ENCODE assay signal across 8 mouse cellular contexts in the genomic region with DNA sequence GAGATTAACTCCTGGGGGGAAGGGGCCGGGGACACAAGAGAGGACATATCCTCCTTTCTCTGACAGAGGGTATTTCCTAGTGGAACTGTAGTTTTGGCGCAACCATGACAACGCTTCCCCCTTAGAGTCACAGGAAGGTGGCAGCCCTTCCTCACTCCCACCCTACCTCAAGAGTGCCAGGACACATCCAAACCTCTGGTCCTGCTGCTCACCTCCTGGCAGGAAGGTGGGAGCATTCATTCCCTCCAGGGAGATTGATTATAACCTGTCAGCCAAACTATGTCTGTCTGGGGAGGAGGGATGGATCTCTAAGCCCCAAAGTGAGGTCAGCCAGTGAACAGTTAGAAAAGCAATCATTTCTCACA. TPM values are rescaled to one million over a fixed set of nuclear protein-coding genes. Genes with fewer than 3 reads are reported as not detected.
DNase-seq lines count a peak whose midpoint lies in the region; ATAC-seq and TF ChIP-seq lines count a peak whose summit lies in the region.

No protein-coding gene starts in this region.

- no peak overlapping the region for H3K9ac ChIP-seq in hindbrain, embryonic 13.5 days
- no peak overlapping the region for H3K9ac ChIP-seq in limb, embryonic 15.5 days

- peaks cover 23% of the 10 kb centered on the region for H3K4me1 ChIP-seq in hindbrain, embryonic 13.5 days (replicated peaks)
- peaks cover 20% of the 10 kb centered on the region for H3K4me1 ChIP-seq in limb, embryonic 15.5 days
- H3K4me1 ChIP-seq in olfactory bulb, adult 2 months (ENCODE audit: control insufficient read depth, insufficient read depth, low read length), result peaks cover 11% of the 10 kb centered on the region

- TF ChIP-seq POLR2A in olfactory bulb, adult 2 months (IDR thresholded peaks at IDR 0.05; ENCODE audit: insufficient read depth, low read depth, low read length), result no peak

- no peak for TF ChIP-seq CTCF in gastrocnemius, adult 2 months (IDR thresholded peaks at IDR 0.05)
- no peak for TF ChIP-seq CTCF in olfactory bulb, adult 2 months (IDR thresholded peaks at IDR 0.05; ENCODE audit: insufficient read depth, low read depth, low read length)

- DNase-seq in gastrocnemius, adult 2 months, result peak; percentile 29
- no peak for DNase-seq in gastrocnemius, postnatal 4 days (ENCODE audit: low spot score in 2 of 2)
- DNase-seq in embryo, embryonic 9.5 days (ENCODE audit: extremely low spot score), result peak; percentile 25
- DNase-seq in urinary bladder, adult 2 months (ENCODE audit: low spot score), result no peak
- no peak for DNase-seq in right cerebral cortex, postnatal 4 days

- peak overlapping the region; percentile 100 for H3K27ac ChIP-seq in gastrocnemius, adult 2 months
- H3K27ac ChIP-seq in hindbrain, embryonic 13.5 days, result no peak overlapping the region
- H3K27ac ChIP-seq in limb, embryonic 15.5 days, result no peak overlapping the region
- peak overlapping the region; percentile 95 for H3K27ac ChIP-seq in olfactory bulb, adult 2 months (ENCODE audit: insufficient read depth, low read depth, low read length)

- peaks cover 27% of the 10 kb centered on the region for H3K27me3 ChIP-seq in hindbrain, embryonic 13.5 days
- 0 out of 2 replicates have a peak, but pooled peaks cover 3% of the 10 kb centered on the region for H3K27me3 ChIP-seq in limb, embryonic 15.5 days

- H3K4me3 ChIP-seq in gastrocnemius, adult 2 months, result peak overlapping the region; percentile 88
- H3K4me3 ChIP-seq in hindbrain, embryonic 13.5 days, result no peak overlapping the region
- no peak overlapping the region; the same call in 1 of the 2 replicates for H3K4me3 ChIP-seq in limb, embryonic 15.5 days
- H3K4me3 ChIP-seq in olfactory bulb, adult 2 months (ENCODE audit: insufficient read depth, low read depth, low read length), result no peak overlapping the region

- WGBS in hindbrain, embryonic 13.5 days, result 65% methylated on average over 3 of the region's 3 CpGs
- WGBS in limb, embryonic 15.5 days, result 68% methylated on average over 3 of the region's 3 CpGs
- 76% methylated on average over 3 of the region's 3 CpGs for WGBS in olfactory bulb, adult 2 months

- no peaks in the 10 kb centered on the region for H3K36me3 ChIP-seq in hindbrain, embryonic 13.5 days
- no peaks in the 10 kb centered on the region for H3K36me3 ChIP-seq in limb, embryonic 15.5 days

- H3K4me2 ChIP-seq in hindbrain, embryonic 13.5 days, result peak overlapping the region; percentile 95
- H3K4me2 ChIP-seq in limb, embryonic 15.5 days, result peak overlapping the region; percentile 84; the same call in 1 of the 2 replicates

- intact Hi-C loops in gastrocnemius, adult 2 months (cut with DNase I), result loop anchor here (1.0 kb wide), 1 partner anchor 125 kb away; no protein-coding TSS in a partner anchor

- ATAC-seq in hindbrain, embryonic 13.5 days (ENCODE audit: low FRiP score), result no peak
- no peak for ATAC-seq in limb, embryonic 15.5 days (ENCODE audit: insufficient number of reproducible peaks, low FRiP score, low TSS enrichment, low read depth)

- H3K9me3 ChIP-seq in hindbrain, embryonic 13.5 days, result no peaks in the 10 kb centered on the region
- no peaks in the 10 kb centered on the region for H3K9me3 ChIP-seq in limb, embryonic 15.5 days

RNA-seq across cellular contexts. Expression of a gene that starts 2.4 kb away (rescaled TPM):
- total RNA-seq in gastrocnemius, adult 2 months (2021), result 100 to 1,000 TPM in 1 of 2 experiments, 10 to 100 TPM in 1; 70.0 to 124 TPM
- total RNA-seq in gastrocnemius, postnatal 4 days (2021), result 10 to 100 TPM; 58.2 to 82.9 TPM
- polyA plus RNA-seq in hindbrain, embryonic 13.5 days (2015; fragmentation: Nextera tagmentation; extraction: Ambion mirVana), result 3.0 and 3.4 TPM in 2 replicates
- 44.5 and 45.4 TPM in 2 replicates for polyA plus RNA-seq in limb, embryonic 15.5 days (2015; fragmentation: Nextera tagmentation; extraction: Ambion mirVana)
- polyA plus RNA-seq in olfactory bulb, adult 2 months (2012; ENCODE audit: insufficient read depth, insufficient read length, low replicate concordance, missing spikeins), result not detected in 2 replicates
- 17.9 and 35.1 TPM in 2 replicates for polyA plus RNA-seq in urinary bladder, adult 2 months (2012; rRNA removed)

Comparison
In these comparisons a context has a peak if more than half of its experiments do, and no peak if none do; other contexts are left out.
1. DNase-seq: peak in gastrocnemius, adult 2 months (single experiment) and embryo, embryonic 9.5 days (single experiment); none in gastrocnemius, postnatal 4 days (0 of 2), urinary bladder, adult 2 months (single experiment) and right cerebral cortex, postnatal 4 days (single experiment).
2. H3K27ac ChIP-seq: peak in gastrocnemius, adult 2 months (single experiment) and olfactory bulb, adult 2 months (single experiment); none in hindbrain, embryonic 13.5 days (single experiment) and limb, embryonic 15.5 days (single experiment).